Mouse (Mus musculus): ENCODE measurements around the gene Gtpbp1. TPM values are rescaled to one million over a fixed set of nuclear protein-coding genes. Genes with fewer than 3 reads are reported as not detected.

Gtpbp1 gene
- polyA plus RNA-seq, 1 experiment from 2014 or later, result 38.7 TPM

DNA sequence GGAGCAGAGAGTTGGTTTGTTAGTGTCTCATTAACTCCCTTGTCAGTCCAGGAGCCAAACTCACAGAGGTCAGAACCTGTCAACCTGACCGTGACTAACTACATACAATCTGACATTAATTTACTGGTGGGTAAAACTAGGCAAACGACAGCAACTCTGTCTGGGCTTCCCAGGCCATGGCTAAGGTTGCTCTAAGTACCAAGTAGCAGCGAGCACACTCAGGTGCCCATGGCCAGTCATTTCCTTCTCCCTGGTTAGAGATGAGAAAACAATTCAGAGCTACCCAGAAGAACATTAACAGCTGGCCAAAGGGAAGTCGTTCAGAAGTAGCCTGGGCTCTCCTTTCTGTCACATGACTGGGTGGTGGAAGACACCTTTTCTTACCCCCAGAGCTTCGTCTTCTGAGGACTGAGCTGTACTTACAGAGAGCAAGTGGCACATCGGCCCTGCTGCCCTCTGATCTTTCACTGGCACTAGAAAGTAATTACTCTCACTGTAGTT, 5.5 kb upstream of the Gtpbp1 start:
- no peak for DNase-seq (ENCODE audit: low spot score)

DNA sequence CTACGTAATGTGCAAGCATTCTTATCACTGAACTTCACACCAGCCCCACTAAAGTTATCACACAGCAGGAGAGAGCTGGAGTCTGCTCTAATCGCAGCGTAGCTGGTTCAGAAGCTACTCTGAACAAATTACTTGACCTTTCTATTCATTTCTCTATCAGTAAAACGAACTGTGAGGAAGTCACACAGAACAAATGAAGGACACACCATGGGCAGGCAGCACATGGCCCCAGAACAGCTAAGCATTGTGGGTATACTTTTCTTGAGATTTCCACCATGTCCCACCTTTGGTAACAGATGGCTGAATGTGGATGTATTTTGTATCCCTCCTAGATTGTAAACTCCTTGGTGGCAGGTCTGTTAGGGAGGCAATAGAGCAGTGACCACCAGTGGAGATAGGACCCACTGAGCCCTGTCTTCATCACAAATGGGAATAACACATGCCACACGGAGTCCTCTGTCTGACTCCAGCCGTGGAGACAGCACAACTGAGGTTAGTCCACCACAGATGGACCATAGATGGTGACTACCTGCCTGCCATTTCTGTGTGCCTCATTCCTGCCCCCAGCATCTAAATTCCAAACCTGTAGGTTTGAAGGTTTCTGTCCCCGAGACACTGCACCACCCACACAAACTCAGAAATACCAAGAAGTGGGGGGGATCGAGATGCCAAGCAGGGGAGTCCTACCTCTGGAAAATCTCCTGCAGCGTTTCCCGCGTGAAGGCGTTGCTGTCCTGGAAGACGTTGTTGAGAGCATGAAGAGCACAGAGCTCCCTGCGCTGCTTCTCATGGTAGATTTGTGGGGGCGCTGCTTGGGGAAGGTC, 4.4 kb upstream of the Gtpbp1 start:
- no peak for DNase-seq (ENCODE audit: low spot score)

DNA sequence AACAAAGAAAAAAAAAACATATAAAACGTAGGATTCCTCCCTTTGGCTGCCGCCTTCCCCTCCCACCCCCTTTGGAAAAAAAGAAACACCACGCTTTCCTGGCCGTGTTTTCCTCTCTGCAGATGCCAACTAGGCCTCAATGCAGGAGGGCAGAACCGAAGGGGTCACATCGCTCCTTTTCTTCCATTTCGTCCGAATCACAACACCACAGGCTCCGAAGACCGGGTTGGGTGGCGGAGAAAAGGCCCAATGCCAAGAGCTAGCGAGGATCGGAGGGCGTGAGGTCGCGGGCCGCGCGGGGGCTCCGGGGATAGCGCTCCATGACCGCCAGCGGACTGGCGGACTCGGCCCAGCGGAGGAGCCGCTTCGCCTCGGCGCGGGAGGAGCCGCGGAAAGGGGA, 3.5 kb upstream of the Gtpbp1 start:
- no peak for DNase-seq (ENCODE audit: low spot score)

DNA sequence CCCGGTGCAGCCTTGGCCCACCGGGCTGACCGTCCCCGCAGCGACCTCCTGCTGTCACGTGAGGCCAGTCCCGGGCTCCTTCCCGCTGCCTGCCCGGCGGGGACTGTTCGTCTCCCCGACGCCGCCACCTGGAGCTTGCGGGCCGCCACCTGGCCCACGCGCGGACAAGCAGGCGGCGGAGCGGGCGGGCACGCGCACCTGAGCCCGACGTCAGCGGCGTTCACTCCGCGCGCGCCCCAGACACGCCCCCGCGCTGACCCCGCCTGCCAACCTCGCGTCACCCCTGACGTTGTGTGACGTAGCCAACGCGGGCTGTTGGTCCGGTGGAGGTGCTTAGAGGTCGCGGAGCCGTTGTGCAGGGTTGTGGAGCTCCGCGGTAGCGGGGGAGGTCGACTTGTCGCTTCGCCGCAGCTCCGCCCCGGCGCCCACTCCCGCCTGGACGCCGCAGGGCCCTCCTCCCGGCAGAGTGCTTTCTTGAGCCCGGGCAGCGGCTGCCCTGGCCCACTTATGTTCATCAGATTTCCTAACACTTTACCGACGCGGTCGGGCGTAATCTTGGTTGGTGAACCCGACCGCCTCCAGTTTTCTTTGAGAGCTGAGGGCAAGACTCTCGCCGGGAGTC, 2.9 kb upstream of the Gtpbp1 start, which contains the start of gene Josd1:
TSS of gene Josd1 (minus strand) at position 274 of the 622 bp plus-strand sequence.
- DNase-seq (ENCODE audit: low spot score), result peak; percentile 95

DNA sequence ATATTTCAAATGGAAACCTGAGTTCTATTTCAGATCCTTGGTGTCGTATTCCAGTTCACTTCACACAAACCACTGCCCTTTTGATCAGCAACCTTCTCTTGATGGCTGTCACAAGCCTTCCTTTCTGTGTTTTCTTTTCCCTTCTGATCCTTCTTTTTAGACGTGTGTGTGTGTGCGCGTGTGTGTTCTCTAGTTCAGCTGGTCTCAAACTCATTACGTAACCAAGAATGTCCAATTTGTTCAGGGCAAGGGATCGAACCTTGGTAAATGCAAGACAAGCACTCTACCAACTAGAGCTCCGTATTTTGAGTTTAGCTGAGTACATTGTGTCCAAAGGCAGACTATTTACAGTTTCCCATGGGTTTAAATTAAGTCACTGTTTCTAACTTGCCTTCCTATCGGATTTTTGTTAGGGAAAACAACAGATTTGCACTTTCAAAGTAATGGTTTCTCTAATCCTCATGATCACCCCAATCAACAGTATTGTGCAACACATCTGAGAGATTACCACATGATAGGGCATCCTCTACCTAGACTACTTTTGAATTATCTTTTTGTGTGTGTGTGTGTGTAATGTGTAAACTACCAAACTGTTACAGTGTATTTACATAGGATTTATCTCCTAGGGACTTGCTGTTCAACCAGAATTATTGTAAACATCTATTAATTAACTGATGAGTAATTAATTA, 2.2 kb upstream of the Gtpbp1 start:
- DNase-seq (ENCODE audit: low spot score), result no peak

DNA sequence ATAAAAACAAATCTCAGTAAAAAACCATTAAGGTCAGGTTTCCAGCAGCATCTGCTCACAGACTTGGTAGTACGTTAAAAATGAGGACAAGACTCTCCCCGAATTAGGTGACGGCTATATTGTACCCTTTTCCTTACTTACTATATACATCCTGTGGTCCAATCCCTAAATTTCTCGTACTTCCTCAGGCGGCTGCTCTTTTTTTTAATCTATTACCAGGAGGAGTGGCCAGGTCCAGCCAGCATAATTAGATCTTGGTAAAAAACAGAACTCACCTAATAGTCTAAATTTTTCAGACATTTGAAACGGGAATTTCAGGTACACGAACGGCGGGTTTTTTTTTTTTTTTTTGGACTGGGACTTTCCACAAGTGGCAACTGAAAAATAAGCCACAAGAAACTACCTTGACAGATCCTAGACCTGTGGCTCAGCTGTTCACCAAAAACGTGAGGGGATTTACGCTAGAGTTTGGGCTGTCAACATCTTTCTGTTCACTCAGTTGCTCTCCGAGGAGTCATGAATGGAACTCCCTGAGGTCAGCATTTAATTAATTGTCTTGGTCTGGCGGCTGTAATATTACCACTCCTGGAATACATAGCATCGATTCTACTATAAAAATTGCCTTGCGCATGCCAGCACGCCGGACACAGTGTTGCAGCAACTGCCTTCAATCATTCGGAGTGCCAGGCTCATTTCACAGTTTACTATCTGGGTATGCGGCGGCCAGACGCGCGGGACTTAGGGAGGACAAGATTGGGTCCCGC, 801 bp upstream of the Gtpbp1 start:
- DNase-seq (ENCODE audit: low spot score), result no peak

DNA sequence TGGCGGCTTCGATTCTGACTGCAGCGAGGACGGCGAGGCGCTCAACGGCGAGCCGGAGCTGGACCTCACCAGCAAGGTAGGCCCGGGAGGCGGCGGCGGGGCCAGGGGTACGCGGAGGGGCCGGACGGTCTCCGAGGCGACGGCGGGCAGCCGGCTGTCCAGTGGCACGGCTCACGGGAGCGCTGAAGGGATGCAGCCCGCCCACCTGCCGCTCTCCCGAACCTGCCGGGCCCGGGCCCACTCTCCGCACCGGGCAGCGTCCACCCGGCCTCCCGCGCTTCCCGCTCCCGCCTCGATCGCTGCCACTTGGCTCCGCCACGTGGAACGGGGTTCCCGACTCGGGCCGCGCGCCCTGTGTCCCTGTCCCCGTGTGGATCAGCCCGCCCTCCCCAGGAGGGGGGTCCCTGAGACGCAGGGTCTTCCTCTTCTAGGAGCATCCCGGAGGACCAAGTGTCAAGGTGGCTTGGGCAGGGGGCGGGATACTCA, 421 bp downstream of the Gtpbp1 start:
- no peak for DNase-seq (ENCODE audit: low spot score)

DNA sequence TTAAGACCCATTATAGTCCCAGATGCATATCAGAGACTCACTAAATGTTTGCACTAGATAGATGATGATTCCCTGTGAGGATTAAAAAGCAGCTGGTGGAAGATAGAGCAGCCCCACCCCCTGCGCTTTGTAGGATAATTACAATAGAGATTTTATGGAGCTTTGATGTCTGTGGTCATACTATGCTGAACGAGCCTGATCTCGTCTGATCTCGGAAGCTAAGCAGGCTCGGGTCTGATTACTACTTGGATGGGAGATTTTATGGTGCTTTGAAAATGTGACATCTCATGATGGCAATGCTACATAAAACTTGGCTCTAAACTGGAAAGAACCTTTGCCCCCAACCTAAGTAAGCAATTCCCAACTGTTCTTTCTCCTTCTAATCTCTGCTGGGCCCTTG, 1.7 kb downstream of the Gtpbp1 start:
- DNase-seq (ENCODE audit: low spot score), result no peak

DNA sequence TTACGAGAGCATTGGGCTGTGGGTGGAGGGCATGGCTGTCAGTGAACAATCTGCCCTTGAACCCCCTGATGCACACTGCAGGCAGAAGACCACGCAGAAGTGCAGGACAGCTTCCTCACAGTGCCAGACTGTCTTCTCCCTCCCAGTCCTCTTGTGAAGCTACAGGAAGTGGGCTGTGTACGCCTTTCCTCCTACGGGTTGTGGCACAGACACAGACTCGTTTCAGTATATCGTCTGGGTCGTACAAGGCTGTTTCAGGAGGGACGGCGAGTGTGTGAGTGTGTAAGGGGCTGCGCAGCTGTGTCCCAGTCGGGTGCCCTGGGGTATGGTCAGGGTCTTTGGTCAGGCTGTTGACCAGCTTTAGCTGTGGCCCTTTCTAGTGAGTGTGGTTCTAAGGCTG, 3.1 kb downstream of the Gtpbp1 start:
- DNase-seq (ENCODE audit: low spot score), result peak; percentile 76

DNA sequence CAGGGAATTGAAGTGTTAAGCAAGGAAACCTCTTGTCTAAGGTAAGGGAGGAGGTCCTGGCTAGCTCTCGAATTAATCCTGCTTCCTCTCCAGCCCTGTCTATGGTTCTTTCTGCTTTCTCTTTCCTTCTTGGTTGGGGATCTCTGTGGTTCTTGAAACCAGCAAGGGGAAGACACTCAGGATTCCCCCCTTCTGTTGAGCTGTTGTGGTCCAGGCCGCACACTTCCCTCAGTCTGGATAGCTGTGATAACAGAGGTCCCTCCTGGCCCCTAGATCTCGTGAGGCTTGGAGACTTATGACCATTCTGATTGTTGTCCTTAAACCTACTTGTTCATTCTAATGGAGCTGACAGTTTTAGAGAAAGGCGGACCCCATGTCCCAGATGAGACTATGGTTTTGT, 3.9 kb downstream of the Gtpbp1 start:
- DNase-seq (ENCODE audit: low spot score), result no peak

DNA sequence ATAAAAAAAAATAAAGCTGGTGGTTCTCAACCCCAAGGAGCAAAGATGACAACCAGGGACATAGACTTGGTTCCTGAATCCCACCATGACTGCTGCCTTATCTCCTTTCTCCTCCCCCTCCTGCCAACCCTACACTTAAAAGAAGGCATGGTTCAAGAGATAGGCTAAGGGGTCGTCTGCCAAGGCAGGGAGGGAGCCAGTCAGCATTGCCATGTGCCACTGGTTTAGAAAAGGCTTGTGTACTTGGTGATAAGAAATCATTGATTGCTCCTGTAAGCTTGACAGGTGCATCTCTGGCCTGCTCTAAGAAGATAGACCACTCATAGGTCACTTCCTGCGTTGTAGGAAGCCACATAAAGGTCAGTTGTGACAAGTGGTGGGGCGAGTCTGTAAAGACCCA, 4.9 kb downstream of the Gtpbp1 start:
- no peak for DNase-seq (ENCODE audit: low spot score)

DNA sequence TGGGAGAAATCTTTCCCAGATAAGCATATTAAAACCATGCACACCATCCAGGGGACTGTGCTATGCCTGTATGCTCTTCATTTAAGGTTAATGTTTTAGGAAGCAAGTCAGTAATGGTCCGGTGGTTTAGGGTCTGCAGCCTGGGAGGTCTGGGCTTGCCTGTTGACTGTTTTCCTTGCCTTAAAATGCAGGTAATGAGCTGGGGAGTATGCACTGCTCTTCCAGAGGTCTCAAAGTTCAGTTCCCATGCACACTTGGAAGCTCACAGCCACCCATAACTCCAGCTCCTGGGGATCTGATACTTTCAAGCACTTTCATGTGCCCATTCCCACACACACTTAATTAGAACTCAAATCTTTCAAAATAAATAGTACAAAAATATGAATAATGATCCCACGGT, 5.9 kb downstream of the Gtpbp1 start:
- DNase-seq (ENCODE audit: low spot score), result no peak

DNA sequence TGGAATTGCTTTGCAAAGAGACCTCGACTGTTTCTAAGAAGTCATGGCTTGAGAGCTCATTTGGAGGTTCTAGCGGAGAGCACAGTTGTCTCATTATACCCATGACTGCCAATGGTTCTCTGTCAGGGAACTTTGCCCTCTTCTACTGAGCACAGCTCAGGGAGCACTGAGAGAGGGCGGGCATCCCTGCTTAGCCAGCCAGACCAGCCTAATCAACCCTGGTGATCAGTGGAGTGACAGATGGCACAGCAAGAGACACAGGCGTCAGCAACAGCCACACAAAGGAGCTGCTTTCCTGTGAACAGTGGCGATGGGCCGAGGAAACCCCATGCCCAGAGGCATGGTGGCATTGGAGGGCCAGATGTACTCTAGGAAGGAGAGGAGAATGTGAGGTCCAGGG, 6.4 kb downstream of the Gtpbp1 start:
- no peak for DNase-seq (ENCODE audit: low spot score)

DNA sequence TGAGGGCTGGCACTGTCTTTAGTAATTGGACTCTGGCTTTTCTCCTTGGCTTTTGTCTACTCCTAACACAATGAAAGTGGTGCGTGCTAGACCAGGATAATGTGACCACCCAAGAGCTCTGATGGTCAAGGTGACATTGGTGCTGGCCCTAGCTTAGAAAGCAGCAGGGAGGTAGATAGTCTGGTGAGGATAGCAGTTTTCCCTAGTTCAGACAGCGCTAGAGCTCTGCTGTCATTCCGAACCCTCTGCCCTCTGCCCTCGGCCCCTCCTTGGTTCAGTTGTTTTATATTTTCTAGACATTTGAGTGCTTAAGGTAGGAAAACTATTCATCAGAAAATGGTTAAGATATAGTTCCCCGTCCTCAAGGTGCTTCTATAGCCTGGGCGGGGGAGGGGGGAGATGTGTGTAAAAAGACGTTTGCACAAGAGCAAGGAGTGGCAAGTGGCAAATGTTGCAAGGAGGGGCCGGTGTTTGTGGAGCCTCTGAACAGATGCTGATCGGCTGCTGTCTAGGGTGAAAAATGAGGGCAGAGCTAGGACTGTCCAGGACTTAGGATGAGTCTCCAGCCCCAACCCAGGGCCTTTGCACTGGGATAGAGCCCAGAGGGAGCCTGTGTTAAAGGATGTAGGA, 7.0 kb downstream of the Gtpbp1 start:
- DNase-seq (ENCODE audit: low spot score), result no peak

DNA sequence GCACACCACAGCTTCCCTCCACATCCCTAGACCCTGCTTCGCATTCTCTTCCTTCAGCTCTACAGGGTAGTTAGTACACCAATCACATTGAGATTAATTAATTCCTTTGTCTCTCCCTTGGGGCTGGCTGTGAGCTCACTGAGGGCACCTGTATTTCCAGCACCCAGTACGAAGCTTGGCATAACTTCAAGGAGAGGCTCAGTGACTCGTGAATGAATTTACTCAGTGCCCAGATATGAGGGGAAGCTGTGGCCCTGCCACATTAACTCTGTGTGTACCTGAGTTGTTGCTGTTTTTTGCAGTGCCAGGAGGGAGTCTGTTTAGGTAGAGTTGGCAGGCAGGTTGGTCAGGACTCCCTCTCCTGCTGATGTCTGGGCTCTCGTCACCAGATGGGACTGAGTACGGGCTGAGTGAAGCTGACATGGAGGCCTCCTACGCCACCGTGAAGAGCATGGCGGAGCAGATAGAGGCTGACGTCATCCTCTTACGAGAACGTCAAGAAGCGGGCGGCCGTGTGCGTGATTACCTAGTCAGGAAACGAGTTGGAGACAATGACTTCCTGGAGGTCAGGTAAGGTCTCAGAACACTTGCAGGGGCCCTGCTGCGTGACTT, 16.1 kb downstream of the Gtpbp1 start:
- no peak for DNase-seq (ENCODE audit: low spot score)

DNA sequence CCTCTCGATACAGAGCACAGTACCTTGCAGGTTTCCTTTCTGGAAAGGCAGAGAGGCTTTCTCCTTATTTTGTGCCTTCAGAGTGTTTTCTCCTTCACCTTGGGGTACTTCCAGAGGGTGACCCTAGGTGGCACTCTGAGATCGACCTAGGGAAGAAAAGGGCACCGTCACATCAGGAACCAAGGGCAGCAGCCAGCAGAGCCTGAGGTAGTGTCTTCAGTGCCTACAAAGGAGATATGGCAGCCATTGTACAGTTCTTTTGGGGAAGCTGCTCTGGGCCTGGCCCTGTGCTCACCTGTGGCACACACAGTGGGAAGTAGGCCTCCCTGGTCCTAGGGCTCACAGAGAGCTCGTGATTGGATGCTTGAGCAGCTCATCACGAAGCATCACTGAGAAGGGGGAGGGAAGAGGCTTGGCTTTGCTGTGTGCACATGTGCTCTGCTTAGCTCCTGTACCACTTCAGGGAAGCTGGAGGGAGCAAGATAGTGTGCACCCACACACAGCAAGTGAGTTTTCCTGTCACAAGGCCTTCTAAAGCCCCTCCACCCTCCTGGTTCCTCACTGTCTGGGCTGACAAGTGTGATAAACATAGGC, 17.7 kb downstream of the Gtpbp1 start:
- no peak for DNase-seq (ENCODE audit: low spot score)

DNA sequence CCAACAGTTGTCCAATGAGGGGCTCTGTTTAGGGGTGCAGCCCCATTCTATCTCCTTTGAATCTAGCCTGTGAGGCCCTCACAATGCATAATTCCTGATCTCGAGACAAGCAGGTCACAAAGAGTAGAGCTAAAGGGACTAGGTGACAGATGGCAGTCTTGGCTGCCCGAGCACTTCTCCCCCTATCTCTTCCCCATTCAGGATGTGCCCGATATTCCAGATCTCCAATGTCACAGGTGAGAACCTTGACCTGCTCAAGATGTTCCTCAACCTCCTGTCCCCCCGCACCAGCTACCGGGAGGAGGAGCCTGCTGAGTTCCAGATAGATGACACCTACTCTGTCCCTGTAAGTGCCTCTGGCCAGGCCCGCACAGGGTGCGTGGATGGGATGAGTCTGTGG, 25.0 kb downstream of the Gtpbp1 start:
- DNase-seq (ENCODE audit: low spot score), result no peak

DNA sequence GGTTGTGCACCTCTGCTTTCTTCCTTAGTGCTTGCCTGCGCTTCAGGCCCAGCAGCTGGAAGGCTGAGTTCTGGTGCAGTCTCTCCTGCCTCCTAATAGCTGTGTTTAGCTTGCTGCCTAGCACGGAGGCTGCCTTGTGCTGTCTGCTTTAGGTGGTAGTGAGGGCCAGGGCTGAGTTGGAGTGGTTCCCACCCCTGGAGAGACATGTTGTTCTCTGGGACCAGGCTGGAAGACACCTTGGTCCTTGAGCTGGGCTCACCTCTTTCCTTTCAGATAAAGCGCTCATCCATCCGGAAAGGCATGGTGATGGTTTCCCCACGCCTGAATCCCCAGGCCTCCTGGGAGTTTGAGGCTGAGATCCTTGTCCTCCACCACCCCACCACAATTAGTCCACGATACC, 26.1 kb downstream of the Gtpbp1 start:
- no peak for DNase-seq (ENCODE audit: low spot score)

DNA sequence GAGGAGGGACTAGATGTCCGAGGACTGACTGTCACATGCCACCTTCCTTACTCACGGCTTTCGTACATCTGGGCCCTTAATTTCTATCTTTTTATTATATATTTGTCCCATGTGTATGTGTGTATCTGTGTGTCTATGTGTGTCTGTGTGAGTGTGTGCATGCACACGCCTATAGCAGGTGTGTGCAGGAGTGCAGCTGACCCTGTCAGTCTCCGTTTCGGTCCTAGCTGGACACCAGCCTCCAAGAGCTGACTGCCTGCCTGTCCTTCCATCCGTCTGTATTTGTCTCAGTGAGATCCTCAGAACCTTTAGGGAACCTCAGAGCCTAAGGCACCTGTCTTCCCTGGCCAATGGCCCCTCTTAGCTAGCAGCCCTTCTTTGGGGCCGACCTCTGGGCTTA, 29.6 kb downstream of the Gtpbp1 start:
- no peak for DNase-seq (ENCODE audit: low spot score)

DNA sequence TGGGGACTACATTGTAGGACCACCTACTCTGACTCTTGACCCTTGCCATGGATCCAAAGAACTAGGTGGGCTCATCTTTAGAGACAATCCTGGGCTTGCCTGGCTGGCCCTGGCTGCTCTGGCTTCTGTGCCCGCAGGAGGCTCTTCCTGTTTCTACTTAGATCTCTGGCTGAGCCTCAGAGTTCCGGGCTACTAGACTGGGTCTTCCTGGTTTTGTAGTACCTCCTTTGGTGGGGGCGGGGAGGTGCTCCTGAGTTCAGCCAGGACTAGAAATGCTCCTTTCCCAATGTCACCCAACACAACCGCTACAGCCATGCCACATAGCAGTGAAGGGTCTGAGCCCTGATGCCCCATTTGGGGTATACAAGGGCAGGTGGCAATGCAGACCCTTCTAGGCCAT, 30.2 kb downstream of the Gtpbp1 start:
- DNase-seq (ENCODE audit: low spot score), result no peak
